Mouse (Mus musculus): ENCODE data around the gene Oxgr1. TPM values are rescaled to one million over a fixed set of nuclear protein-coding genes. Genes with fewer than 3 reads are reported as not detected.

Oxgr1 gene
- polyA plus RNA-seq, 1 experiment from 2014 or later, result not detected

Other genes with a start within 250 kb of the Oxgr1 start
- 93.2 and 93.6 TPM in 2 replicates for gene Mbnl2, start 233.2 kb upstream of the Oxgr1 start, polyA plus RNA-seq (2016; fragmentation: Nextera tagmentation; extraction: Ambion mirVana)